Mouse (Mus musculus) kidney, adult 8-10 months (tissue): ENCODE measurements around the gene F11r.
A peak's percentile ranks its signal among the peaks of the same experiment; 100 is the strongest.

Experiments
- DNase-seq, 2 experiments: peaks; one replicate each; pipeline ENCODE4 v3.0.0; 2022

Gene F11r

GRCm38 (mm10) chr1:171473506-171473905 is 36.2 kb downstream of the F11r start:
- no peak for DNase-seq

- no peak for DNase-seq
These were observed 36.7 kb downstream of the F11r start for GRCm38 (mm10) chr1:171473920-171474640.

DNA sequence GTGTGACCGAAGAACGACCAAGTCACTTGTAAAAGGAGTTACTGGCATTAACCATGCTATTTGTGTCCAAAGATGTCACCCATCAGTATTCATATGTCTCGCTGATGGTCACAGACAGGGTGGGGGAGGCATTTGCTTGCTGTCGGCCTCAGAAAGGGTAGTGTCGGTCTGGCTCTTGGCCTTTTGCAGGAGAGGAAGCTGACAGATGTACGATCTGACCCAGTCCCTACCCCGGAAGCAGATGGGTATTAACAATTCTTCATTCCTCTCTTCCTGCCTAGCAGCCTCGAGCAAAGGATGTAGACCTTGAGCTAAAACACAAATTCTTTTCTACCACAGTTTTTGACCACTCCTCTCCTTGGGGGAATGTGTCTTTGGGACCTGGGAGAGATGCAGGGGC is 39.8 kb downstream of the F11r start:
- no peak for DNase-seq

DNA sequence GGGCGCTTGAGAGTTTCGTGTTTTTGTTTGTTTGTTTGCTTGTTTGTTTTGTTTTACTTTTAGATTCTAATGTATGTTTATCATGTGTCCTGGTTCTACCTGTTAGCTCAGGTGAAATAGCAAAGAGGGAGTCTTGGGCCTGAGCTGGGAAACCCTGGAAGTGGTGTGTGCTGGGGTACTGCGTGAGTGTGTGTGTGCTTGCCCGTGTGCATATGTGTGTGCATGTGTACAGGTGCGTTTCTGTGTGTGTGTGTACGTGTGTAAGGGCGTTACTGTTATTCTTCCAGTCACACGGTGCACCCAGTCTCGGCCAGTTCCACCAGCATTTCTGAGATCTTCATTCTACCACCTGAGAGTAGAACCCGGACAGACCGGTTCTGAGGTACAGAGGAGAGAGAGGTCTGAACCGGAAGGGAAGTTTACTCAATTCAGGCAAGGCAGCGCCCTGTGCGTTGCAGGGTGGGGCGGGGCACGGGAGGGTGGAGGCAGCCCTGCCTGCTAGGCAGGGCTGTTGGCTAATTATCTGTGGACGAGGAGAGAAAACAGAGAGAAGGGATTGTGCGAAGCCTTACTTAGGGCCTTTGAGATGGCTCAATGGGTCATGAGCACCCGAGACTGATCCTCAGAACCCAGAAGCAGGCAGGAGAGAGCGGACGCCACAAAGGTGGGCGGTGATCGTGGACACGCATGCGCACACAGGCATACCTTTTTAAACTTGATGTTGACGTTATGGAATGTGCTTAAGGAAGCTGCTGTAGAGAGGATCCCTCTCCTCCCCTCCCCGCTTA is 40.6 kb downstream of the F11r start:
- DNase-seq, result peak in 1 of 2 experiments; percentile 11

GRCm38 (mm10) chr1:171478968-171479367 is 41.6 kb downstream of the F11r start:
- peak; percentile 52 to 85 for DNase-seq

- DNase-seq, result no peak
These were observed 56.9 kb downstream of the F11r start for GRCm38 (mm10) chr1:171494241-171494640.

DNA sequence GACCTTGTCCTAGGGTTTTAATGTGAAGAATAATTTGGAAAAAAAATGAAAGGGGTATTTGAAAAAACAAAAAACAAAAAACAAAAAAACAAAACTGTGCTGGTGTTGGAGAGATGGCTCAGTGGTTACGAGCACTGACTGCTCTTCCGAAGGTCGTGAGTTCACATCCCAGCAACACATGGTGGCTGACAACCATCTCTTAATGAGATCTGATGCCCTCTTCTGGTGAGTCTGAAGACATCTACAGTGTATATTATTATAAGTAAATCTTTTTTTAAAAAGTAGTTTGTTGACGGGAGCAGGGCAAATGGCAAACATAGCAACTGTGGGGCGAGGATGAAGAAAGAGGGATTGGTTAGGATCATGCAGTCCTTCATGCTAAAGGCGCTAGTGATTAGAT is 58.0 kb downstream of the F11r start:
- DNase-seq, result no peak

DNA sequence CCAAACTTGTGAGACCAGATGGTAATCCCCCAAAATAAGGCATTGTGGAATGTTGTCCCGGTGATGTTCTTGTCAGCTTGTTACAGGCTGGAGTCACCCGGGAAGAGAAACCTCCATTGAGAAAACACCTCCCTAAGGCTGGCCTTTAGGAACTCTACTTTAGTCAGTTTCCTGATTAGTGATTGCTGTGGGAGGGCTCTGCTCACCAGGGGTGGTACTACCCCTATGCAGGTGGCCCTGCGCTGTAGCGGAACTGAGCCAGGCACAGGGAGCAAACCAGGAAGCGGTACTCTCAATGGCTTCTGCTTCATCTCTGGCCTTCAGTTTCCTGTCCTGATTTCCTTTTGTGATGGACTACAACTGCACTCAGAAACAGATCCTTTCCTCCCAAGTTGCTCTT is 62.5 kb downstream of the F11r start:
- no peak for DNase-seq

GRCm38 (mm10) chr1:171501016-171501610 is 63.8 kb downstream of the F11r start:
- no peak for DNase-seq

GRCm38 (mm10) chr1:171501636-171502080 is 64.3 kb downstream of the F11r start:
- peak; percentile 35 to 37 for DNase-seq

GRCm38 (mm10) chr1:171502388-171503249 is 65.3 kb downstream of the F11r start:
- peak; percentile 40 to 58 for DNase-seq

- DNase-seq, result peak; percentile 95 to 96
These were observed 65.9 kb downstream of the F11r start, which contains the start of gene Alyref2 for GRCm38 (mm10) chr1:171503250-171503591. Alyref2 (plus strand) TSS chr1:171503478.

- peak in 1 of 2 experiments; percentile 74 for DNase-seq
These were observed 66.4 kb downstream of the F11r start for GRCm38 (mm10) chr1:171503592-171504291.

- DNase-seq, result no peak
These were observed 67.3 kb downstream of the F11r start for GRCm38 (mm10) chr1:171504586-171504985.

DNA sequence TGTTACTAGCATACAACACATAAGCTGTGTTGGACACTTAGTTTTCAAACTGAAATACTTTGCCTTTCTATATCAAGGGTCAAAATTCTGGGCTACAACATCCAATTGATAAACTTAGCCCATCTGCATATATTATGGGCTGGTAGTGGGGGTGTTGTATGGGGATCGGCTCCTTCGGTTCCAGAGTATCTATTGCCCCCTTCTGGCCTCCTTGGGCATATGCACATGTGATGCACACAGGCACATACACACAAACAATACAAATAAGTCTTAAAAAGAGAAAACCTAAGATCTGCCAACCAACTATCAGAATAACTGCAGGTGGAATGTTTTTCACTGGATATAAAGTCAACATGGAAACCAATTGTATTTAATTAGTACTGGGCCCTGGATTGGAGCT is 75.9 kb downstream of the F11r start:
- DNase-seq, result no peak

DNA sequence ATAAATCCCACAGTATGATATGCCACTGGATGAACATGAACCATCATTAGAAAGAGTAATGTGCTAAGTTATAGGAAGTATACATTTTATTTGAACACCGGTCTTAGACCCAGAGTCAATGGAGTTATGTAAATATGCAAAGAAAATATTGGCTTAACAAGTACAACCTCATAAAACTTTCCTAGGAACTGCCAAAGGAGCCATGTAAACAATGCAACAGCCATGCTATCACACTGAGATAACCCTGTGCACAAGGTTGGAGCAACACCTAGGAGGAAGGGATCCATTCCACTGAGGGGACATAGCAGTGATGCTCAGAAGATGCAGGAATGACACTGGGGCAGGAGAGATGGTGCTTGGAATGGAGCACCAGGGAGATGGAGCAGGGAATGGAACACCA is 76.4 kb downstream of the F11r start:
- no peak for DNase-seq
